Mouse (Mus musculus) lung, postnatal 14 days (tissue): ENCODE results near the gene Raver2.

Experiments
- DNase-seq: peaks from one replicate; pipeline ENCODE4 v3.0.0; 2021

Gene Raver2

GRCm38 (mm10) chr4:101121002-101121401, 52.2 kb downstream of the Raver2 start:
- peak; percentile 12 for DNase-seq

DNA sequence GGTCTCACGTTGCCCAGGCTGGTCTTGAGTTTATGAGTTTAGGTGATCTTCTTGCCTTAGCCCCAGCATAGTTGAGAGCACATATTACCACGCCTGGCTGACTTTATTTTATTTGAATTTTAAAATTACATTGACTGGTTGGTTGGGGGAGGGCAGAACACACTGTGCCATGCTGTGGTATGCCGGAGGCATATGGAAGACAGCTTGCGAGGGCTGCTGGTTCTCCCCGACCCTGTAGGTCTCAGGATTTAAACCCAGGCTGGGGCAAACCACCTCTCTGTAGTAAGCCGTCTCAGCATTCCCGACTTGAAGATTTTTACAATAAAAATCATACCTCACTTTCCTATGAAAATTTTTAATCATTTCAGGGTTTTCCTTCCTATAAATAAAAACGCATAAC, 66.2 kb downstream of the Raver2 start:
- no peak for DNase-seq

- DNase-seq, result no peak
These were observed 67.1 kb downstream of the Raver2 start for GRCm38 (mm10) chr4:101135909-101136308.

DNA sequence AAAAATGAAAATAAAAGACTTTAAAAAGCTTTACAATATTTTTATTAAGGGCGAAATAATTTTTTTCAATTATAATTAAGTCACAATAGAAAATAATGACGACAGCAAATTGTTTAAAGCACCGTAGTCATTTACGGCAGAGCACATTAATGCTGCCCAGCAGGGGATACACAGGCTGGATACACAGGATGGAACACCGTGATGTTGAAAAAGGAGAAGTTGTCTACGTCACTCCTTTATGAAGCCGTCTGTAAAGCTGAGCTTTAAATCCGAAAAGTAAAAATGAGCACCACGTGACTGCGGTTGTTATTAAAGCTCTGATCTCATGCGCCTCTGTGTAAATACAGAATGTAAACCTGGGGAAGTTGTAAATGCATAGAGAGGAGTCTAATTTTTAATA, 69.2 kb downstream of the Raver2 start:
- DNase-seq, result no peak

DNA sequence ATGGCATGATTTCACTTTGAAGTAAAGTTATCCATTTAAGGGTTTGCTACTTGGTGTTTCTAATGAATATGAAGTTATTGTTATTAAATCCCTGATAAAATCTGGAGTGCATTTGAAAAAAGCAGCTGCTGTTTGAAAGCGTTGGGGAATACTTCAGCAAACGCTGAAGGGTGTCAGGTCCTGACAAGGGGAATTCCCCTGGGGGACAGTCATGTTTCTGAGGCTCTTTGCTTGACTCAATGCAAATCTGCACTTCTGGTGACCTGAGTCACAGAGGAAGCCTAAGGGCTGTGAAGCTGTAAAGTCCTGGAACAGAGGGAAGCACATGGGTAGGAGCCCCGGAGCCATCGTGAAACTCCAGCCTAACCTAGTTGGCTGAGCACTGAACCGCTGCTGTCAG, 73.0 kb downstream of the Raver2 start:
- DNase-seq, result no peak

- no peak for DNase-seq
These were observed 75.1 kb downstream of the Raver2 start for GRCm38 (mm10) chr4:101143901-101144300.

DNA sequence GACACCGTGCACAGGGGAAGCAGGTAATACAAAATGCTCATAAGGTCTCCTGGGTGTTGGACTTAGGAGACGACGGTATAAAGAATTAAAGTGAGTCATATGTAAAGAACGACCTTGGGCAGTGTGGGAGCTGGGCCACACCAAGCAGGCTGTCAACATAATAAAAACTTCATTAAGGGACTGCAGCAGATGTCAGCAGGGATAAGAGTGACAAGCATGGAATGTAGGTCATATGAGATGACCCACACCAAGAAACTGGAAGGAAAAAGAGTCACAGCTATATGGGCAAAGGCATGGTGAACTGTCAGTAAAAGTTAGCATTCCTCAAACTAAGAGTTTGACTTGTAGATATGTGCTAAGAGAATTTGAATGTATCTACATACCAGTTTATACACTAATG, 75.6 kb downstream of the Raver2 start:
- DNase-seq, result no peak

DNA sequence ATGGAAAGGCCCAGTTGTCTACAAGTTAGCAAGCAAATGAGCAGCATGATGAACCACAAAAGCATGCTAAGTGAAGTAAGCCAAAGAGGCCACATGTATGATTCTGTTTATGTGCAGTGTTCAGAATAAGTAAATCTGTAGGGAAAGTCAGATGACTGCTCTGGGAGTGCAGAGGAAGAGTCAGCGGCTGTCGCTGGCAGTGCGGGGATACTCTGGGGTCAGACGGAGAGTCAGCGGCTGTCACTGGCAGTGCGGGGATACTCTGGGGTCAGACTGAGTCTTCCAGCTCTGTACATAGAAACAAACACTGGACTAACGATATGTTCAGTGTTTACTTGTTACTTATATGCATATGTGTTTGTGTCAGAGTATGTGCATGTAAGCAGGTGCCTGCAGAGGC, 76.0 kb downstream of the Raver2 start:
- no peak for DNase-seq

- peak; percentile 82 for DNase-seq
These were observed 77.4 kb downstream of the Raver2 start for GRCm38 (mm10) chr4:101146047-101146745.

GRCm38 (mm10) chr4:101146891-101147655, 78.3 kb downstream of the Raver2 start:
- no peak for DNase-seq

- DNase-seq, result no peak
These were observed 86.8 kb downstream of the Raver2 start for GRCm38 (mm10) chr4:101155541-101155940.

- no peak for DNase-seq
These were observed 88.7 kb downstream of the Raver2 start for GRCm38 (mm10) chr4:101157476-101157875.

DNA sequence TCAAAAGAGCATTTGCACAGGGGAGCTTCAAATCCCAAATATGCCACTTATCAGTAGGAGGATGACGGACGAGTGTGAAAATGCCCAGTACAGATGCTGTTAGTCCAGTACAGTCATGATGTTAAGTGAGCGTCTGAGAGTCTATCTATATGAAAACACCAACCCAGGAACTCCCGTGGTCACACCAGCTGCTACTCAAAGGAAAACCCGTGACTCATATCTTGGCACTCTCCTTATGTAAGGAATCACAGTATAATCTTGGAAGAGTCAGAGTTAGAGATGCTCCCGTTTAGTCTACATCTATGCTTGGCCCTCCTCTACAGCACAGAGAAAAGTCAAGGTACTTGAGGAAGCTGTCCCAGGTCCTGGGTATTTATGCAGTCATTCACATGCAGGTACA, 89.5 kb downstream of the Raver2 start:
- DNase-seq, result no peak

DNA sequence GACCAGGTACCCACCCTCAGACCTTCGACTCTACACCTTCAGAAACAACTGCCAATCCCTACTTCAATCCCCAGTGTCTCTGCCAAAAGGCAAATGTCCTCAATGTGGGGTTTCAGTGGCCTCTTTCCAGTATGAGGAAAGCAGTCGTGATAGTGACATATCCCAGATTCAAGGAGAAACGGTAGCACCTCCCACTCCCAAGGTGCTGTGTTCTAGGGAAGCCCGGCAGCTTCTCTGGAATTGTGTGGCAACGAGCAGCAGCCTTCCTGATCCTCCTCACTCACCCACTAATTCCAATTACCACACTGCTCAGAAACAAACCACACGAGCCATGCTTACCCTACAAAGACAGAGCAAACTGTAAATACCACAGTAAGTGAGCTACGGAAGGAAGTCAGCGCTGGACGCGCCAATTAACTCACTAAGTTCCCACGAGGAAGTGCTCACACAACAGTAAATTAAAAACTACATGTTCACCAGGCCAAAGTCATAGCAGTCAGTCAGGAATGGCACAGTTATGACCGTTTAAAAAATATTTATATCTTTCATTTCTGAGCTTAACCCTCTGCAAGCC, 90.5 kb downstream of the Raver2 start:
- DNase-seq, result peak; percentile 17

DNA sequence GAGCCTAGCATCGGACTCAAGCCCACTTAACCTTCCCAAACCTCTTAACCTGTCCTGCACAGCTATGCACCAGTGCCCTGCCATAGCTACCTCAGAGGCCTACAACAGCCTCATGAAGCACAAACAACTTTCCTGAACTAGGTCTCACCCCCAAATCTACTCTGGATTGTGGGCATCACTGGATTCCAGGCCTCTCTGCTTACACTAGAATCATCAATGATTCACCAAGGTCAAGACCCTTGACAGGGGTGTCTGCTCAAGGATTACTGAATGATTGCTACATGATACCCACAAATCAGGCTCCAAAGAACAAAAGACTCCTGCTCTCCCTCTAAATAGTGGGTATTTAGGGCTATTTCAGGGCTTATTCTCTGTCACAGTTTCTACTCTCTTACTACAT, 92.0 kb downstream of the Raver2 start:
- DNase-seq, result no peak

GRCm38 (mm10) chr4:101164189-101164588, 95.4 kb downstream of the Raver2 start:
- no peak for DNase-seq

- no peak for DNase-seq
These were observed 95.9 kb downstream of the Raver2 start for GRCm38 (mm10) chr4:101164673-101165072.

GRCm38 (mm10) chr4:101165776-101166175, 97.0 kb downstream of the Raver2 start:
- DNase-seq, result no peak

GRCm38 (mm10) chr4:101167777-101168176, 99.0 kb downstream of the Raver2 start:
- DNase-seq, result no peak

GRCm38 (mm10) chr4:101168189-101168778, 99.5 kb downstream of the Raver2 start:
- peak; percentile 49 for DNase-seq

DNA sequence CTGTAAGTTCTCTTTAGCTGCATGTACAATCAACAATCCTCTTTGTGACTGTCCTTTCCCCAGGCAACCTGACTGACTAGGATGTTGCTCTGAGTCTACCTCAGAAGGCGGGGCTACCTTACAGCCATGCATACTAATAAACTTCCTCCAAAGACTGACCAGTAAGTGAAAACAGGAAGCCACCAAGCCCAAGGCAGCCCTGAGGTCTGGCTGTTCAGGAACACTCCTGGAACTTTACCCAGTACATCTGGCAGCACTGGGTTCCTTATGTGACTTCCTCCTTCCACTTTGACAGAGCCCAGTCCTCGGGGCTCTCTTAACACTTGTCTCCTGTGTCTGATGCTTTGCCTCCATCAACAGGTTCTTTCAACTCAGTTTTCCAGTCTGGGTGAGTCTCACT, 104.0 kb downstream of the Raver2 start:
- DNase-seq, result no peak

DNA sequence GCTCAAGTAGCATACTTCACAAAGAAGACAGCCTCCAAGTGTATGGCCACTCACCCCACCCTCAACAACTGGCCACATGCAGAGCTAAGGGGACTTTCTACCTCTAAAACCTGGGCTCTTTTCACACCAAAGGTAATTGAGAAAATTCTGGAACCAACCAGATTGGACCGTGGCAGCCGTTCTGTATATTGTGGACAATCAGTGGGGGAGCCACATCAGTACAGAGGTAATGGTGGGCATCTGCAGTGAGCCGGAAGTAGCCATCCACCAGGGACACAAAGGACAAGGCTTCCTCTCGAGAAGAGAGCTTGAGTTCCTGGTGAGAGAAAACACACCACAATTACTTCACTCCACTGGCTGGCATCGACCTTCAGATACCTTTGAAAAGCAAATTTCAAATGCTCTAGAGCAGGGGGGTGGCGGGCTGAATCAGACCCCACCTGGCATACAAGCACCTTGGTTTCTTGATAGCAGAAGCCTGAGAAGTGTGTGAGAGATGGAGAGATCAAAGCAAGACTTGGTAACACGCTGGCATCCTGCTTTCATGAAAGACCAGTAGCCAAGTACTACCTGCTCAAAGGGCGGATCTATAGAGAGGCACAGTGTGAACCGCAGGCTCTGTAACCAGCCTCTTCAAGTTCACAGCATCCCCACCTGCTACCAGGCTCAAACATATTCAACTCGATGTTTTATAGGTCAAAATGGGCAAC, 106.3 kb downstream of the Raver2 start:
- DNase-seq, result no peak

DNA sequence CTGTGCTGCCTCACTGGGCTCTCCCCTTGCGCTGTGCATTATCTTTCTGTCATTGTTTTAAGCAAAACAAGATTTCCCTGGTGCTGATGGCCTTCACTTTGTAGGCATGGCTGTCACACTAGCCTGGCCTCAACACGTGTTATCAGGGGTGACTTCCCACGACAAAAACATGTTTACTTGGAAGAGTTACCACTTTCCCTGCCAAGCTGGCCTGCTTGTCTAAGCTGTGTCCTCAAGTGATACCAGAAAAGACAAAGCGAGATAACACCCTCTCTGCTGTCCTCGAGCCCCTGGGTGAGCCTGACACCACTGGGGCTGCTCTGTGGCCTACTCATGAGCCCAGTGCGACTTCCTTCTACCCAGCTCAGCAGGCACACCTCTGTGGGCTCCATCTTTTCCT, 107.3 kb downstream of the Raver2 start:
- no peak for DNase-seq
